Mouse (Mus musculus): Measurements from ENCODE around the gene Tspan5. TPM values are rescaled to one million over a fixed set of nuclear protein-coding genes. Genes with fewer than 3 reads are reported as not detected.

The Tspan5 gene
- total RNA-seq, 2 experiments from 2014 or later = 3.0 to 4.8 TPM

GRCm38 (mm10) chr3:138767034-138767433 is 25.0 kb downstream of the Tspan5 start:
- intact Hi-C loops (cut with DNase I) = no loop called here

GRCm38 (mm10) chr3:138768541-138769093 is 26.6 kb downstream of the Tspan5 start:
- intact Hi-C loops (cut with DNase I) = no loop called here
- DNase-seq = no peak

More at GRCm38 (mm10) chr3:138767034-138767433, 25.0 kb downstream of the Tspan5 start:
- no peak for DNase-seq

GRCm38 (mm10) chr3:138770650-138771331 is 28.8 kb downstream of the Tspan5 start:
- DNase-seq = no peak
- intact Hi-C loops (cut with DNase I) = no loop called here

GRCm38 (mm10) chr3:138771549-138772333 is 29.7 kb downstream of the Tspan5 start:
- intact Hi-C loops (cut with DNase I) = no loop called here
- no peak for DNase-seq

GRCm38 (mm10) chr3:138773871-138774606 is 32.0 kb downstream of the Tspan5 start:
- intact Hi-C loops (cut with DNase I) = no loop called here

GRCm38 (mm10) chr3:138774607-138774943 is 32.6 kb downstream of the Tspan5 start:
- no peak for DNase-seq
- intact Hi-C loops (cut with DNase I) = no loop called here

More at GRCm38 (mm10) chr3:138773871-138774606, 32.0 kb downstream of the Tspan5 start:
- DNase-seq = no peak

- intact Hi-C loops (cut with DNase I) = no loop called here
- DNase-seq = no peak
Observed at GRCm38 (mm10) chr3:138775926-138776715, 34.1 kb downstream of the Tspan5 start.

GRCm38 (mm10) chr3:138781492-138781891 is 39.5 kb downstream of the Tspan5 start:
- intact Hi-C loops (cut with DNase I) = no loop called here
- no peak for DNase-seq

GRCm38 (mm10) chr3:138783859-138784640 is 42.1 kb downstream of the Tspan5 start:
- DNase-seq = no peak

GRCm38 (mm10) chr3:138784641-138785025 is 42.6 kb downstream of the Tspan5 start:
- DNase-seq = no peak

More at GRCm38 (mm10) chr3:138783859-138784640, 42.1 kb downstream of the Tspan5 start:
- intact Hi-C loops (cut with DNase I) = no loop called here

GRCm38 (mm10) chr3:138787758-138788488 is 45.9 kb downstream of the Tspan5 start:
- intact Hi-C loops (cut with DNase I) = no loop called here
- no peak for DNase-seq

More at GRCm38 (mm10) chr3:138784641-138785025, 42.6 kb downstream of the Tspan5 start:
- intact Hi-C loops (cut with DNase I) = no loop called here

- no peak for DNase-seq
- intact Hi-C loops (cut with DNase I) = no loop called here
Observed at GRCm38 (mm10) chr3:138788489-138788850, 46.5 kb downstream of the Tspan5 start.

- DNase-seq = no peak
- intact Hi-C loops (cut with DNase I) = no loop called here
Observed at GRCm38 (mm10) chr3:138789275-138789674, 47.3 kb downstream of the Tspan5 start.

- intact Hi-C loops (cut with DNase I) = no loop called here
- DNase-seq = no peak
Observed at GRCm38 (mm10) chr3:138794533-138794932, 52.5 kb downstream of the Tspan5 start.

- intact Hi-C loops (cut with DNase I) = no loop called here
- DNase-seq = no peak
Observed at GRCm38 (mm10) chr3:138795951-138796350, 54.0 kb downstream of the Tspan5 start.

GRCm38 (mm10) chr3:138796583-138796982 is 54.6 kb downstream of the Tspan5 start:
- DNase-seq = no peak
- intact Hi-C loops (cut with DNase I) = no loop called here

GRCm38 (mm10) chr3:138800664-138801411 is 58.8 kb downstream of the Tspan5 start:
- intact Hi-C loops (cut with DNase I) = no loop called here
- peak; percentile 34 to 37 for DNase-seq

- no peak for DNase-seq
- intact Hi-C loops (cut with DNase I) = no loop called here
Observed at GRCm38 (mm10) chr3:138801661-138802060, 59.7 kb downstream of the Tspan5 start.

Measured in gastrocnemius, postnatal 36 days (tissue).